Mouse (Mus musculus): ENCODE data around the gene Osbpl10. TPM values are rescaled to one million over a fixed set of nuclear protein-coding genes. Genes with fewer than 3 reads are reported as not detected.
A peak's percentile ranks its signal among the peaks of the same experiment; 100 is the strongest.

Gene Osbpl10
- polyA plus RNA-seq, 1 experiment from 2014 or later: 3.5 TPM

DNA sequence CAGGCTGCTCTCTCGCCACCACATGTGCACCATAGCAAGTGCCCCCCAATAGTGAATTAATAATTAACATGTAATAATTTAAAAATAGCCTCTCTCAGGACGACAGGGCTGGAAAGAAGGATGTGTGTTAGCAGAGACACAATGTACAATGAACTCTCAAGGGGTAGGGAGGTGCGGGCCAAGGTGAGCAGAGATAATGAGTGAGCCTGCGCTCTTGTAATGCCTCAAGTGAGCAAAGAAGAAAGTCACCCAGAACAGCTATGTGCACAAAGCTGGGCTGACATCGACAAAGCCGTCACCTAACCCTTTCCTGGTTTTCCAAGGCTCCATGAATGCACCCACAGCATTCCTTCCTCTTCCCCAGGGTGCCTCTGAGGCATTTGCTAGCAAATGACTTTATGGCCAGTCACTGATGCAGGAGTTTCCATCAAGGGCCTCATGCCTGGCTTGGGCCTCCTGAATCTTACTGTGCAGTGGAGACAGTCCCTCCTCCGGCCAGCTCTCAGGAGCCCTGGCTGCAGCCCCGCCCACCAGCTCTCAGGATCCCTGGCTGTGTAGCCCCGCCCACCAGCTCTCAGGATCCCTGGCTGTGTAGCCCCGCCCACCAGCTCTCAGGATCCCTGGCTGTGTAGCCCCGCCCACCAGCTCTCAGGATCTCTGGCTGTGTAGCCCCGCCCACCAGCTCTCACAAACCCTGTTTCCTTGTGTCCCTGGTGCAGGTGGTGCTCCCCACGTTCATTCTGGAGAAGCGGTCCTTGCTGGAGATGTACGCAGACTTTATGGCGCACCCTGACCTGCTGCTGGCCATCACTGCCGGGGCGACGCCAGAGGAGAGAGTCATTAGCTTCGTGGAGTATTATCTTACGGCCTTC is 237.7 kb downstream of the Osbpl10 start:
- Histone ChIP-seq H3K4me2 (ENCODE audit: low read length) (no peak overlapping the region), H3K9ac (ENCODE audit: low read depth, low read length) (no peak overlapping the region), H3K36me3 (ENCODE audit: control insufficient read depth, insufficient read depth, low read length) (no peaks in the 10 kb centered on the region), H3K27ac (ENCODE audit: low read depth, low read length) (no peak overlapping the region), H3K4me3 (ENCODE audit: low read length) (no peak overlapping the region), H3K4me1 (ENCODE audit: control insufficient read depth, insufficient read depth, low read depth, low read length) (no peaks in the 10 kb centered on the region), H3K27me3 (replicated peaks; ENCODE audit: control insufficient read depth, insufficient read depth, low read length) (no peaks in the 10 kb centered on the region), H3K9me3 (ENCODE audit: control insufficient read depth, low read length) (peaks cover 2% of the 10 kb centered on the region; the same call in 1 of the 2 replicates)
- ATAC-seq: peak; percentile 38; the same call in 1 of the 2 replicates
- WGBS: 31% methylated on average over 19 of the region's 21 CpGs

DNA sequence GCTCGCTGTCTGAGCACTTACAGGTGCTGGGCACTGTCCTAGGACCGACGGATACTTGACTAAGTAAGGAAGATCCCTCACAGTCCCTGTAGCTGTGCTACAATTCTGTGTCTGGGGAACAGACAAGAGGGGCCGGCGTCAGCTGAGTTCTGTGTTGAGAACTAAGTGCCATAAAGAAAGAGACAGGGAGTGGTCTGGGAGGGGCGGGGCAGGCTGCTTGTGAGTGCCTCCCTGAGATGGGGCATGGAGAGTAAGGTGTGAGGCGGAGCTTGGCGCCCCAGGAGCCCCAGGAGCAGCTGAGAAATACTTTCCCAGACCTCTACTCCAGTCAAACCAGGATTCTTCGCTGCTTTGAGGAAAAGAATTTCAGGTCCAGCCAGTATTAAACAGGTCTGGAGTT is 239.6 kb downstream of the Osbpl10 start:
- Histone ChIP-seq H3K9ac (ENCODE audit: low read depth, low read length) (no peak overlapping the region), H3K9me3 (ENCODE audit: control insufficient read depth, low read length) (peaks cover 2% of the 10 kb centered on the region; the same call in 1 of the 2 replicates), H3K4me2 (ENCODE audit: low read length) (no peak overlapping the region), H3K27me3 (replicated peaks; ENCODE audit: control insufficient read depth, insufficient read depth, low read length) (no peaks in the 10 kb centered on the region), H3K4me3 (ENCODE audit: low read length) (no peak overlapping the region), H3K27ac (ENCODE audit: low read depth, low read length) (no peak overlapping the region), H3K36me3 (ENCODE audit: control insufficient read depth, insufficient read depth, low read length) (no peaks in the 10 kb centered on the region), H3K4me1 (ENCODE audit: control insufficient read depth, insufficient read depth, low read depth, low read length) (no peaks in the 10 kb centered on the region)
- no peak for ATAC-seq
- 27% methylated on average over 9 of the region's 9 CpGs for WGBS

- ATAC-seq: no peak
- Histone ChIP-seq H3K36me3 (ENCODE audit: control insufficient read depth, insufficient read depth, low read length) (no peaks in the 10 kb centered on the region), H3K4me2 (ENCODE audit: low read length) (no peak overlapping the region), H3K9ac (ENCODE audit: low read depth, low read length) (no peak overlapping the region), H3K4me1 (ENCODE audit: control insufficient read depth, insufficient read depth, low read depth, low read length) (no peaks in the 10 kb centered on the region), H3K4me3 (ENCODE audit: low read length) (no peak overlapping the region), H3K9me3 (ENCODE audit: control insufficient read depth, low read length) (no peaks in the 10 kb centered on the region), H3K27me3 (replicated peaks; ENCODE audit: control insufficient read depth, insufficient read depth, low read length) (no peaks in the 10 kb centered on the region), H3K27ac (ENCODE audit: low read depth, low read length) (no peak overlapping the region)
- WGBS: 68% methylated on average over 7 of the region's 7 CpGs
These were observed 242.1 kb downstream of the Osbpl10 start for GRCm38 (mm10) chr9:115220466-115220865.

DNA sequence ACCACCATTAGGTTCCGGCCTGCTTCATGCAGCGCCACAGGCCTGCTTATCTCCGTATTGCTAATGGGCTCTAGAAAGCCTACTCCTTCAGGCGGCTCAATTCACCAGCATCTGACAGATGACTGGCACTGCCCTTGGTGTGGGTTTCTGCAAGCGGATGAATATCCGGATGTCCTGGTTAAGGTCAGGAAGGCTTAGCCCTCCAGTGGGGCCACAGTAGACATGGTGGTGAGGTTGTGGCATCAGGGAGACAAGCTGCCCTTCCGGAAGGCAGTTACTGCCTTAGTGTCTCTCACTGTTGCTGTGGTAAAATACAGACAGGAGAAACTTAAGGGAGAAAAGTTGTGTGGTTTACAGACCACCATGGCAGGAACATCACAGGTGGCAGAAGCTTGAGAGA is 242.9 kb downstream of the Osbpl10 start:
- no peak overlapping the region for H3K4me2 ChIP-seq (ENCODE audit: low read length)
- ATAC-seq: no peak
- no peaks in the 10 kb centered on the region for H3K36me3 ChIP-seq (ENCODE audit: control insufficient read depth, insufficient read depth, low read length)
- H3K9ac ChIP-seq (ENCODE audit: low read depth, low read length): no peak overlapping the region
- no peak overlapping the region for H3K4me3 ChIP-seq (ENCODE audit: low read length)
- no peaks in the 10 kb centered on the region for H3K27me3 ChIP-seq (replicated peaks; ENCODE audit: control insufficient read depth, insufficient read depth, low read length)
- no peak overlapping the region for H3K27ac ChIP-seq (ENCODE audit: low read depth, low read length)
- no peaks in the 10 kb centered on the region for H3K4me1 ChIP-seq (ENCODE audit: control insufficient read depth, insufficient read depth, low read depth, low read length)
- H3K9me3 ChIP-seq (ENCODE audit: control insufficient read depth, low read length): no peaks in the 10 kb centered on the region
- 92% methylated on average over 7 of the region's 7 CpGs for WGBS

DNA sequence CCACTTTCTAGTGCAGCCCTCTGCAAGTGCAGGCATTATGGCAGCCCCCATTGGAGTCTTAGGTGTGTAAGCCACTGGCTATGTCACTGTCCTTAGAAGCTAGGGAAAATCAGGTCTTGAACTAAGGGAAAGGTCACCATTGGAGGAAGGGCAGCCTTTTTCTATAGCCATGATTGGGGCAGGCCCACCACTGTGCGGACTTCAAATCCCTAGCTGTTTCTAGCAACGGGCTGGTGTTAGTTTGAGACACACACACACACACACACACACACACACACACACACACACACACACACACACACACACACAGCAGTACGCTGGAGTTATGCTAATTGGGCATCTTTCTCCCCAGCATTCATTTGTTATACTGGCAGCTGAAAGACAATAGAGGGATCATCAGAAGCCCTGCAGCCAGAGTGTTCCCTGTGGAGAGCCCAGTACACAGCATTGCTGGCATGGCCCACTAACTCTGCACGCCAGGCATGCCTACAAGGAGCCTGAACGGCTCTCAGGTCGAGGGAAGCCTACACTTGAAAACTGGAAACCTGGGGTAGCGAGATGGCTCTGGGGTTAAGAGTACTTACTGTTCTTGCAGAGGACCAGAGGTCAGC is 246.5 kb downstream of the Osbpl10 start:
- Histone ChIP-seq H3K27ac (ENCODE audit: low read depth, low read length) (no peak overlapping the region), H3K36me3 (ENCODE audit: control insufficient read depth, insufficient read depth, low read length) (no peaks in the 10 kb centered on the region), H3K4me1 (ENCODE audit: control insufficient read depth, insufficient read depth, low read depth, low read length) (no peaks in the 10 kb centered on the region), H3K9ac (ENCODE audit: low read depth, low read length) (no peak overlapping the region), H3K9me3 (ENCODE audit: control insufficient read depth, low read length) (no peaks in the 10 kb centered on the region), H3K4me2 (ENCODE audit: low read length) (no peak overlapping the region), H3K4me3 (ENCODE audit: low read length) (no peak overlapping the region), H3K27me3 (replicated peaks; ENCODE audit: control insufficient read depth, insufficient read depth, low read length) (no peaks in the 10 kb centered on the region)
- WGBS: 20% methylated on average over 7 of the region's 7 CpGs
- ATAC-seq: peak; percentile 71; the same call in 1 of the 2 replicates

- H3K9me3 ChIP-seq (ENCODE audit: control insufficient read depth, low read length): no peaks in the 10 kb centered on the region
- no peak overlapping the region for H3K27ac ChIP-seq (ENCODE audit: low read depth, low read length)
- 82% methylated on average over 4 of the region's 4 CpGs for WGBS
- H3K4me3 ChIP-seq (ENCODE audit: low read length): no peak overlapping the region
- H3K4me1 ChIP-seq (ENCODE audit: control insufficient read depth, insufficient read depth, low read depth, low read length): no peaks in the 10 kb centered on the region
- no peak for ATAC-seq
- H3K27me3 ChIP-seq (replicated peaks; ENCODE audit: control insufficient read depth, insufficient read depth, low read length): no peaks in the 10 kb centered on the region
- H3K36me3 ChIP-seq (ENCODE audit: control insufficient read depth, insufficient read depth, low read length): 0 out of 2 replicates have a peak, but pooled peaks cover 2% of the 10 kb centered on the region
- H3K4me2 ChIP-seq (ENCODE audit: low read length): no peak overlapping the region
- H3K9ac ChIP-seq (ENCODE audit: low read depth, low read length): no peak overlapping the region
These were observed 250.8 kb downstream of the Osbpl10 start for GRCm38 (mm10) chr9:115229145-115229544.

GRCm38 (mm10) chr9:115229676-115230075 is 251.3 kb downstream of the Osbpl10 start:
- 73% methylated on average over 10 of the region's 10 CpGs for WGBS
- no peak overlapping the region for H3K9ac ChIP-seq (ENCODE audit: low read depth, low read length)
- no peak overlapping the region for H3K27ac ChIP-seq (ENCODE audit: low read depth, low read length)
- H3K36me3 ChIP-seq (ENCODE audit: control insufficient read depth, insufficient read depth, low read length): 0 out of 2 replicates have a peak, but pooled peaks cover 2% of the 10 kb centered on the region
- no peaks in the 10 kb centered on the region for H3K4me1 ChIP-seq (ENCODE audit: control insufficient read depth, insufficient read depth, low read depth, low read length)
- no peak overlapping the region for H3K4me3 ChIP-seq (ENCODE audit: low read length)
- no peak for ATAC-seq
- no peaks in the 10 kb centered on the region for H3K9me3 ChIP-seq (ENCODE audit: control insufficient read depth, low read length)
- no peak overlapping the region for H3K4me2 ChIP-seq (ENCODE audit: low read length)
- H3K27me3 ChIP-seq (replicated peaks; ENCODE audit: control insufficient read depth, insufficient read depth, low read length): no peaks in the 10 kb centered on the region

GRCm38 (mm10) chr9:115230141-115230540 is 251.8 kb downstream of the Osbpl10 start:
- H3K4me2 ChIP-seq (ENCODE audit: low read length): no peak overlapping the region
- H3K36me3 ChIP-seq (ENCODE audit: control insufficient read depth, insufficient read depth, low read length): 0 out of 2 replicates have a peak, but pooled peaks cover 2% of the 10 kb centered on the region
- no peak for ATAC-seq
- no peak overlapping the region for H3K9ac ChIP-seq (ENCODE audit: low read depth, low read length)
- 24% methylated on average over 3 of the region's 3 CpGs for WGBS
- no peak overlapping the region for H3K27ac ChIP-seq (ENCODE audit: low read depth, low read length)
- H3K9me3 ChIP-seq (ENCODE audit: control insufficient read depth, low read length): no peaks in the 10 kb centered on the region
- H3K4me3 ChIP-seq (ENCODE audit: low read length): no peak overlapping the region
- no peaks in the 10 kb centered on the region for H3K4me1 ChIP-seq (ENCODE audit: control insufficient read depth, insufficient read depth, low read depth, low read length)
- H3K27me3 ChIP-seq (replicated peaks; ENCODE audit: control insufficient read depth, insufficient read depth, low read length): no peaks in the 10 kb centered on the region

- 0 out of 2 replicates have a peak, but pooled peaks cover 2% of the 10 kb centered on the region for H3K36me3 ChIP-seq (ENCODE audit: control insufficient read depth, insufficient read depth, low read length)
- WGBS: 84% methylated on average over 3 of the region's 3 CpGs
These were observed 253.1 kb downstream of the Osbpl10 start for GRCm38 (mm10) chr9:115231476-115231875.

More at GRCm38 (mm10) chr9:115231476-115231875, 253.1 kb downstream of the Osbpl10 start:
- Histone ChIP-seq H3K9ac (ENCODE audit: low read depth, low read length) (no peak overlapping the region), H3K9me3 (ENCODE audit: control insufficient read depth, low read length) (no peaks in the 10 kb centered on the region), H3K4me1 (ENCODE audit: control insufficient read depth, insufficient read depth, low read depth, low read length) (no peaks in the 10 kb centered on the region), H3K27ac (ENCODE audit: low read depth, low read length) (no peak overlapping the region), H3K27me3 (replicated peaks; ENCODE audit: control insufficient read depth, insufficient read depth, low read length) (no peaks in the 10 kb centered on the region), H3K4me2 (ENCODE audit: low read length) (no peak overlapping the region), H3K4me3 (ENCODE audit: low read length) (no peak overlapping the region)
- ATAC-seq: no peak

Measured in hindbrain, embryonic 16.5 days (tissue).